Mouse (Mus musculus) midbrain, embryonic 14.5 days (tissue): ENCODE data around the gene Xpo5. TPM values are rescaled to one million over a fixed set of nuclear protein-coding genes. Genes with fewer than 3 reads are reported as not detected.

Experiments used
- ATAC-seq: fragments of 200-750 bp; cut with Nextera tagmentation; 2 replicates; pipeline ENCODE4 v1.8.0; 2017; ENCODE audit warnings: moderate number of reproducible peaks, moderate library complexity; ENCODE audit not compliant: low FRiP score, low TSS enrichment
- DNase-seq: peaks from one replicate; pipeline ENCODE4 v3.0.0-alpha.2; 2015
- H3K27ac ChIP-seq: fragments of 300-500 bp; sonication (generic); replicated peaks from 2 replicates; pipeline ENCODE4 v1.5.1; 2014; ENCODE audit warnings: mild to moderate bottlenecking, low read depth, low read length, moderate library complexity
- H3K27me3 ChIP-seq: fragments of 300-500 bp; sonication (generic); 2 replicates; pipeline ENCODE4 v1.6.1; 2014; ENCODE audit warnings: low read length, control low read depth, mixed read lengths; ENCODE audit not compliant: control insufficient read depth, insufficient read depth
- H3K36me3 ChIP-seq: fragments of 300-500 bp; sonication (generic); 2 replicates; pipeline ENCODE4 v1.6.1; 2014; ENCODE audit warnings: low read length, control low read depth; ENCODE audit not compliant: control insufficient read depth, insufficient read depth
- H3K4me1 ChIP-seq: fragments of 300-500 bp; sonication (generic); 2 replicates; pipeline ENCODE4 v1.6.1; 2014; ENCODE audit warnings: mild to moderate bottlenecking, antibody characterized with exemption, low read length, control low read depth; ENCODE audit not compliant: control insufficient read depth, insufficient read depth
- H3K4me2 ChIP-seq: fragments of 300-500 bp; sonication (generic); 2 replicates; pipeline ENCODE4 v1.6.1; 2014; ENCODE audit warnings: mild to moderate bottlenecking, low read length, moderate library complexity
- H3K4me3 ChIP-seq: fragments of 300-500 bp; sonication (generic); replicated peaks from 2 replicates; pipeline ENCODE4 v1.5.1; 2014; ENCODE audit warnings: low read depth, low read length
- H3K9ac ChIP-seq: fragments of 300-500 bp; sonication (generic); replicated peaks from 2 replicates; pipeline ENCODE4 v1.6.1; 2014; ENCODE audit warnings: mild to moderate bottlenecking, low read length, moderate library complexity
- H3K9me3 ChIP-seq: fragments of 300-500 bp; sonication (generic); 2 replicates; pipeline ENCODE4 v1.6.1; 2016; ENCODE audit warnings: low read length, control low read depth, mixed read lengths; ENCODE audit not compliant: control insufficient read depth
- WGBS: fragments of 180-500 bp; shearing (Covaris S2); extraction: QIAGEN DNeasy Blood & Tissue Kit; methylation state at CpG from one replicate; pipeline ENCODE4 v1.1.7; 2014; 5-methylcytosine and 5-hydroxymethylcytosine counted together
- polyA plus RNA-seq: library from polyadenylated mRNA; unstranded; fragments of >200 nt; fragmentation: Nextera tagmentation; extraction: Ambion mirVana; gene quantifications from 2 replicates; pipeline ENCODE4 v1.2.1, GENCODE M21; 2014

Xpo5 gene
- polyA plus RNA-seq, 1 experiment from 2014 or later, result 54.3 TPM

DNA sequence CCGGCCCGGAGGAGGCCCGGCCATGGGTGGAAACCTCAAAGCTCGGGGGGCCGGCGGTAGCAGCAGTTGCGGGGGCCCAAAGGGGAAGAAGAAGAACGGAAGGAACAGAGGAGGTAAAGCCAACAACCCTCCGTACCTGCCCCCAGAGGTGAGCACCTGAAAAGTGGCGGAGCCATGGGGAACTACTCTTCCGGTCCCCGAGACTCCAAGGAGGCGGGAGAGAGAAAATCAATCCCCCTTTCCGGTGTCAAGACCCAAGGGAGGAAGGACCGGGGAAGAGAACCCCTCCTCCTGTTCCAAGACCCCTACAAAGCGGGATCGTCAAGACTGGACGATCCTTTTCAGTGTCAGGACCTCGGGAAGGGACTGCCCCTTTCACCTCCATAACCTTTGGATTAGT, 41.4 kb upstream of the Xpo5 start:
- Histone ChIP-seq H3K27ac (peak overlapping the region; percentile 77), H3K36me3 (peaks cover 24% of the 10 kb centered on the region), H3K9me3 (no peaks in the 10 kb centered on the region), H3K27me3 (no peaks in the 10 kb centered on the region), H3K4me1 (peaks cover 14% of the 10 kb centered on the region), H3K4me2 (peak overlapping the region; percentile 78), H3K4me3 (peak overlapping the region; percentile 79), H3K9ac (peak overlapping the region; percentile 86)
- ATAC-seq (peak; percentile 43; the same call in 1 of the 2 replicates), DNase-seq (peak; percentile 69)
- WGBS, result under 1% methylated on average over 19 of the region's 19 CpGs

DNA sequence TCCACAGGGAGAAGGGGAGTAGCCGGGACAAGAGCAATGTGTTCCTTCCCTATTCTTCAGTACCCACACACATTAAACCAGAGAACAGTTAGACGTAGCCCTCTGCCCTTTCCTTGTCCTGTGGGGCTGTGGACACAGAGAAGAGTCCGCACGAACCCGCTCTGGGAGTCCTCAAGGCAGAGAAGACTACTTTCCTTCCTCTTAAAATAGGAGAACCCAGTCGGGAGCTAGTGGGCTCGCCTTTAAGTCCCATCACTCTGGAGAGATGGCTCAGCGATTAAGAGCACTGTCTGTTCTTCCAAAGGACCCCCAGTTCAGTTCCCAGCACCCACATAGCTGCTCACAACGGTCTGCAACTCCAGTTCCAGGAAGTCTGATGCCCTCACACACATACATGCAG, 40.9 kb upstream of the Xpo5 start:
- no peak for DNase-seq
- WGBS, result 53% methylated on average over 9 of the region's 9 CpGs
- Histone ChIP-seq H3K4me3 (peak overlapping the region; percentile 79), H3K27ac (peak overlapping the region; percentile 77), H3K27me3 (no peaks in the 10 kb centered on the region), H3K36me3 (peaks cover 30% of the 10 kb centered on the region), H3K9ac (peak overlapping the region; percentile 86), H3K4me2 (peak overlapping the region; percentile 78), H3K4me1 (peaks cover 14% of the 10 kb centered on the region), H3K9me3 (no peaks in the 10 kb centered on the region)
- no peak for ATAC-seq

- ATAC-seq (no peak), DNase-seq (no peak)
- 95% methylated on average over 7 of the region's 7 CpGs for WGBS
- Histone ChIP-seq H3K27ac (no peak overlapping the region), H3K36me3 (peaks cover 38% of the 10 kb centered on the region), H3K4me3 (no peak overlapping the region), H3K9me3 (no peaks in the 10 kb centered on the region), H3K4me1 (peaks cover 14% of the 10 kb centered on the region), H3K27me3 (no peaks in the 10 kb centered on the region), H3K9ac (no peak overlapping the region), H3K4me2 (peak overlapping the region; percentile 78)
These were observed 40.0 kb upstream of the Xpo5 start for GRCm38 (mm10) chr17:46162551-46162950.

- Histone ChIP-seq H3K27me3 (no peaks in the 10 kb centered on the region), H3K4me3 (no peak overlapping the region), H3K4me2 (no peak overlapping the region), H3K9ac (no peak overlapping the region), H3K27ac (no peak overlapping the region), H3K36me3 (peaks cover 42% of the 10 kb centered on the region), H3K4me1 (peaks cover 14% of the 10 kb centered on the region), H3K9me3 (no peaks in the 10 kb centered on the region)
- WGBS, result 91% methylated on average over 9 of the region's 9 CpGs
- DNase-seq (no peak), ATAC-seq (no peak)
These were observed 39.6 kb upstream of the Xpo5 start for GRCm38 (mm10) chr17:46162951-46163421.

GRCm38 (mm10) chr17:46164301-46164700, 38.3 kb upstream of the Xpo5 start:
- no peaks in the 10 kb centered on the region for H3K27me3 ChIP-seq
- WGBS, result 95% methylated on average over 8 of the region's 8 CpGs
- no peak for DNase-seq

GRCm38 (mm10) chr17:46164791-46165190, 37.8 kb upstream of the Xpo5 start:
- WGBS, result 92% methylated on average over 10 of the region's 10 CpGs
- Histone ChIP-seq H3K4me1 (peaks cover 14% of the 10 kb centered on the region), H3K4me2 (no peak overlapping the region), H3K27ac (no peak overlapping the region), H3K4me3 (no peak overlapping the region), H3K27me3 (no peaks in the 10 kb centered on the region), H3K9ac (no peak overlapping the region), H3K36me3 (peaks cover 57% of the 10 kb centered on the region), H3K9me3 (no peaks in the 10 kb centered on the region)
- ATAC-seq (no peak), DNase-seq (no peak)

More at GRCm38 (mm10) chr17:46164301-46164700, 38.3 kb upstream of the Xpo5 start:
- Histone ChIP-seq H3K27ac (no peak overlapping the region), H3K4me2 (no peak overlapping the region), H3K9me3 (no peaks in the 10 kb centered on the region), H3K36me3 (peaks cover 52% of the 10 kb centered on the region), H3K9ac (no peak overlapping the region), H3K4me3 (no peak overlapping the region), H3K4me1 (peaks cover 14% of the 10 kb centered on the region)
- ATAC-seq, result no peak

DNA sequence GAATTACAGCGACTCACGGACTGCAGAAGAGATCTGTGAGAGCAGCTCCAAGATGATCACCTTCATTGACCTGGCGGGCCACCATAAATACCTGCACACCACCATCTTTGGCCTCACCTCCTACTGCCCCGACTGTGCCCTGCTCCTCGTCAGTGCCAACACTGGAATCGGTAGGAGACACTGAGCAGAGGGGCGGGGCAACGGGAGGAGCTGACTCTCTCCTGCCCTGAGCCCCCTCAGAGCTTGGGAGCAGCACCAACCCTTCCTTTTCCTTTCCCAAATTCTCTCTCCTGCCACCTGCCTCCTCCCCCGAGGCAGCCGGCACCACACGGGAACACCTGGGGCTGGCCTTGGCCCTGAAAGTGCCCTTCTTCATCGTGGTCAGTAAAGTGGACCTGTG, 37.1 kb upstream of the Xpo5 start:
- Histone ChIP-seq H3K36me3 (peaks cover 62% of the 10 kb centered on the region), H3K27me3 (no peaks in the 10 kb centered on the region), H3K4me3 (no peak overlapping the region), H3K9me3 (no peaks in the 10 kb centered on the region), H3K4me2 (no peak overlapping the region), H3K27ac (no peak overlapping the region), H3K9ac (no peak overlapping the region), H3K4me1 (peaks cover 14% of the 10 kb centered on the region)
- 91% methylated on average over 12 of the region's 12 CpGs for WGBS
- ATAC-seq (no peak), DNase-seq (no peak)

GRCm38 (mm10) chr17:46166270-46166669, 36.3 kb upstream of the Xpo5 start:
- 90% methylated on average over 5 of the region's 5 CpGs for WGBS
- H3K4me1 ChIP-seq, result peaks cover 14% of the 10 kb centered on the region
- peaks cover 71% of the 10 kb centered on the region for H3K36me3 ChIP-seq
- no peak overlapping the region for H3K4me3 ChIP-seq
- H3K9ac ChIP-seq, result no peak overlapping the region
- no peaks in the 10 kb centered on the region for H3K27me3 ChIP-seq
- H3K4me2 ChIP-seq, result no peak overlapping the region
- H3K9me3 ChIP-seq, result no peaks in the 10 kb centered on the region
- no peak overlapping the region for H3K27ac ChIP-seq
- no peak for ATAC-seq
- DNase-seq, result no peak

DNA sequence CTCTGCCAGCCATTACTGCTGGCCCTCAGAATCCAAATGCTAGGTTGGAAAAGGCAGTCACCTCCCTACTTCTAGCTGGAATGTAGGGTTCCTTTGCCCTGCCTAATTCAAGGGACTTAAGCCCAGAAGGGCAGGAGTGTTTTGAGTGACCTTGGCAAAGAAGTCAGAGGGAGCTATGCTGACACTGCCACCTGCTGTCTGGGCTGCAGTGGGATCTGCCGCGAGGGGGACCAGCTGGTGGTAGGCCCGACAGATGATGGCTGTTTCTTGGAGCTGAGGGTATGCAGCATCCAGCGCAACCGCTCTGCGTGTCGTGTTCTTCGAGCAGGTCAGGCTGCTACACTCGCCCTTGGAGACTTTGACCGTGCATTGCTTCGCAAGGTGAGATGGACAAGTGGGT, 35.6 kb upstream of the Xpo5 start:
- no peak overlapping the region for H3K4me2 ChIP-seq
- H3K4me3 ChIP-seq, result no peak overlapping the region
- ATAC-seq, result no peak
- H3K36me3 ChIP-seq, result peaks cover 76% of the 10 kb centered on the region
- no peak overlapping the region for H3K27ac ChIP-seq
- H3K9me3 ChIP-seq, result no peaks in the 10 kb centered on the region
- H3K27me3 ChIP-seq, result no peaks in the 10 kb centered on the region
- no peak for DNase-seq
- 86% methylated on average over 11 of the region's 11 CpGs for WGBS
- no peak overlapping the region for H3K9ac ChIP-seq
- H3K4me1 ChIP-seq, result peaks cover 9% of the 10 kb centered on the region
